Mouse (Mus musculus) kidney, embryonic 15.5 days (tissue): Measurements from ENCODE around the gene Nelfe. TPM values are rescaled to one million over a fixed set of nuclear protein-coding genes. Genes with fewer than 3 reads are reported as not detected.
"Not testable (repeated sequence)": the region's sequence is repeated elsewhere in the genome, so short reads cannot be mapped to it uniquely, and the experiment has no call there.

Experiments used
- ATAC-seq: fragments of 200-750 bp; cut with Nextera tagmentation; replicated peaks from 2 replicates; pipeline ENCODE4 v1.8.0; 2017; ENCODE audit warnings: moderate TSS enrichment; ENCODE audit not compliant: low FRiP score
- H3K27ac ChIP-seq: fragments of 300-500 bp; sonication (generic); 2 replicates; pipeline ENCODE4 v1.5.1; 2015; ENCODE audit warnings: mild to moderate bottlenecking, inconsistent platforms
- H3K27me3 ChIP-seq: fragments of 300-500 bp; sonication (generic); 2 replicates; pipeline ENCODE4 v1.6.1; 2015; ENCODE audit warnings: inconsistent platforms
- H3K36me3 ChIP-seq: fragments of 300-500 bp; sonication (generic); 2 replicates; pipeline ENCODE4 v1.6.1; 2015; ENCODE audit warnings: inconsistent platforms
- H3K4me1 ChIP-seq: fragments of 300-500 bp; sonication (generic); 2 replicates; pipeline ENCODE4 v1.6.1; 2015; ENCODE audit warnings: inconsistent platforms
- H3K4me2 ChIP-seq: fragments of 300-500 bp; sonication (generic); 2 replicates; pipeline ENCODE4 v1.6.1; 2015; ENCODE audit warnings: moderate library complexity, mild to moderate bottlenecking, inconsistent platforms
- H3K4me3 ChIP-seq: fragments of 300-500 bp; sonication (generic); replicated peaks from 2 replicates; pipeline ENCODE4 v1.5.1; 2015; ENCODE audit warnings: mild to moderate bottlenecking, inconsistent platforms
- H3K9ac ChIP-seq: fragments of 300-500 bp; sonication (generic); 2 replicates; pipeline ENCODE4 v1.6.1; 2015; ENCODE audit warnings: mild to moderate bottlenecking, inconsistent platforms
- H3K9me3 ChIP-seq: fragments of 300-500 bp; sonication (generic); replicated peaks from 2 replicates; pipeline ENCODE4 v1.6.1; 2016; ENCODE audit warnings: inconsistent platforms
- WGBS: fragments of 180-500 bp; shearing (Covaris S2); methylation state at CpG from one replicate; pipeline ENCODE4 v1.1.7; 2015; ENCODE audit warnings: mixed read lengths; 5-methylcytosine and 5-hydroxymethylcytosine counted together
- polyA plus RNA-seq: library from polyadenylated mRNA; unstranded; fragments of >200 nt; fragmentation: Nextera tagmentation; extraction: Ambion mirVana; gene quantifications from 2 replicates; pipeline ENCODE4 v1.2.1, GENCODE M21; 2015

The Nelfe gene
- polyA plus RNA-seq, 1 experiment from 2014 or later: 116 TPM

DNA sequence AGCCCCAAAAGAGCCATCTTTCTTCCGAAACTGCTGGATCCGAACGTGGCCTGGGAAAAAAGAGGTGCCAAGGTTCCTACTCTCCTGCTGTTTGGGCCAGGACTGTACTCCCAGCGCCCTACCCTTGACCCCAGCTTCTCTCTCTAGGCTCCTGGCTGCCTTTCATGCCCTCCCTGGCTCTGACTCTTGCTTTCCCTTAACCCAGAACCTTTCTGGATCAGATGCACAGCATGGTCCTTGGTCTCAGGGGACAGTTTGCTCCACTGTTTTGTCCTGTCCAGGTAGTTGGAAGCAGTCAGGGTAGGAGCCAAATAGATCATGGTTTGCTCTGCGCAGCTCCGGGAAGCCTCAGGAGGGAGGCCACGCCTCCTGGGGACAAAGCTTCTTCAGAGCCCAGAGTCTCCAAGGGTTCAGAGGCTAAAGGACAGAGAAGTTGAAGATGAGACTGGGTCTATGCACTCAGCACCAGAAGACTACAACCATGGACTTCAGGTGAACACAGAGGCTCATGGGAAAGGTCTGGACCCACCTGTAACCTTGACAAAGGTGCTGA, 35.3 kb upstream of the Nelfe start:
- Histone ChIP-seq H3K36me3 (no peaks in the 10 kb centered on the region), H3K27ac (no peak overlapping the region), H3K4me3 (no peak overlapping the region), H3K27me3 (no peaks in the 10 kb centered on the region), H3K9ac (no peak overlapping the region), H3K4me2 (no peak overlapping the region), H3K9me3 (no peaks in the 10 kb centered on the region), H3K4me1 (no peaks in the 10 kb centered on the region)
- WGBS: 85% methylated on average over 7 of the region's 7 CpGs
- ATAC-seq: no peak

DNA sequence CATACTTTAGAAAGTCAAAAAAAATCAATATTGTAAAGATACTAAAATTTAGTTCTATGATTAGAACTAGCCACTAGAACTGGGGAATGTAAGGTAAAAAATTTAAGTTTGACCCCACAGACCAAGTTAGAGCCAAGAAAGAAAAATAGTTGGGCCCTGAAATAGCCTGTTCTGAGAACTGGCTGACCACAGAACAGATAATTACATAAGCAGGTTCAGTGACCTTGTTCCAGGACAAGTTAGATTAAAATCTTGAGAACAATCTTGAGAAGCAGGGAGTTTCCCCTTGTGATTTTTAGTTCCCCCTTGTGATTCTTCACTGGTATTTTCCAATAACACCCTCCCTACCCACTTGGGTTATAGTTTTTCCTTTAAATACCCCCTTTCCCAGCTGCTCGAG, 19.4 kb upstream of the Nelfe start:
- 88% methylated on average over 1 of the region's 1 CpGs for WGBS

DNA sequence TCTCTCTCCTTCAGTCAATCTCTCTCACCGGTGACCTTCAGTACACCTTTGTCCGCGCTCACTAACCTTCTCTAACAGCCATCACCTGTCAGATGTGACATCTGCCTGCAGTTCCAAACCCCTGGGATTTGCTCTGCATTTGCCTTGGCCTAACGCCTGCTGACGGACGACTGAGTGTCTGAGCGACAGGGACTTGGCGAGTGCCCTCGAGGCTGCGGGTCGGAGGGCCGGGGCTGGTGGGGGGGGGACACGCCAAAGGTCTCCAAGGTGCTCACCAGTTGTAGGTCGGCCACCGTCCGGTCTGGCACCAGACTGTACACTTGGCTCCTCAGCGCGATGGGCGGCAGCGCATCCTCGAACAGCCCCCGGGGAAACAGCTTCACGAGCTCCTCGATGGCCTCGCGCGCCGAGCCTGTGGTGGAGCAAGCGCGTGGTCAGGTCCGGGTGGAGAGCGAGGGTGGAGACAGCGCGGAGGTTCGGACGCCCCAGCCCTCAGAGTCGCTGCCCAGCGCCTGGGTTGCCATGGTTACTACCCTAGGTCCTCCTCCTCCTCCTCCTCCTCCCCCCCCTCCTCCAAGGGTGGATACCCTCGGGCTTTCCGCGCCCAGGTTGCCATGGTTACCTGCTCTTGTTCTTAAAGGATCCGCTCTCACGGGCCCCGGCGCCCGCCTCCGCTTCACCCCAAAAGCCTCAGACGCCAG, 13.9 kb upstream of the Nelfe start:
- WGBS: 3% methylated on average over 48 of the region's 48 CpGs
- peak; percentile 75 for ATAC-seq
- peak overlapping the region; percentile 72 for H3K9ac ChIP-seq
- H3K27ac ChIP-seq: peak overlapping the region; percentile 63
- peaks cover 25% of the 10 kb centered on the region for H3K4me1 ChIP-seq
- H3K9me3 ChIP-seq: no peaks in the 10 kb centered on the region
- peaks cover 53% of the 10 kb centered on the region for H3K36me3 ChIP-seq
- peak overlapping the region; percentile 74 for H3K4me3 ChIP-seq
- no peaks in the 10 kb centered on the region for H3K27me3 ChIP-seq
- peak overlapping the region; percentile 99 for H3K4me2 ChIP-seq

More for the DNA sequence above, 19.4 kb upstream of the Nelfe start:
- H3K9ac ChIP-seq, H3K4me3 ChIP-seq, H3K27me3 ChIP-seq, H3K9me3 ChIP-seq, H3K4me1 ChIP-seq, ATAC-seq, H3K27ac ChIP-seq, H3K4me2 ChIP-seq: not testable (repeated sequence)
- peaks cover 80% of the 10 kb centered on the region for H3K36me3 ChIP-seq

DNA sequence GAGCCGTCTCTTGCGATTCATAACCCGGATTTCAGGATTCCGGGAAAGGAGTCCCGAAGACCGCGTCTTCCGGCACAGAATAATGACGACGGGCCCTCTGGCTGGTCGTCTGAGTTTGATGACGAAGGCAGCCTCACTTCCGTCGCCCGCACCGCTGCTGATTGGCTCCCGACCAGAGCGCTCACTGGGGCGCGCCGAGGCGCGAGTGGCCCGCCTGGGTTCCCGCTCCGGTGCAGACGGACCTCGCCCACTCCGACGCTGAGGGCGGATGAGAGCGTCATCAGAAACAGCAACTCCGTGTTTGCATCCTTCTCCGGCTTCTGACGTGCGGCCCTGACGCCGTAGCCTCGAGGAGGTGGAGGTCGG, 13.4 kb upstream of the Nelfe start, which contains the start of the genes Stk19 and Dxo:
TSS of gene Stk19 (minus strand) at position 90 of the 366 bp plus-strand sequence.
TSS of gene Dxo (plus strand) at position 164 of the 366 bp plus-strand sequence.
- peak within 1 kb of the TSS; percentile 63 for H3K27ac ChIP-seq
- peaks cover 25% of the 10 kb centered on the region for H3K4me1 ChIP-seq
- peak within 1 kb of the TSS; percentile 72 for H3K9ac ChIP-seq
- H3K9me3 ChIP-seq: no peaks in the 10 kb centered on the region
- peak within 1 kb of the TSS; percentile 99 for H3K4me2 ChIP-seq
- peak within 1 kb of the TSS; percentile 74 for H3K4me3 ChIP-seq
- H3K27me3 ChIP-seq: no peaks in the 10 kb centered on the region
- peak; percentile 94 for ATAC-seq
- H3K36me3 ChIP-seq: peaks cover 55% of the 10 kb centered on the region
- WGBS: under 1% methylated on average over 40 of the region's 40 CpGs

DNA sequence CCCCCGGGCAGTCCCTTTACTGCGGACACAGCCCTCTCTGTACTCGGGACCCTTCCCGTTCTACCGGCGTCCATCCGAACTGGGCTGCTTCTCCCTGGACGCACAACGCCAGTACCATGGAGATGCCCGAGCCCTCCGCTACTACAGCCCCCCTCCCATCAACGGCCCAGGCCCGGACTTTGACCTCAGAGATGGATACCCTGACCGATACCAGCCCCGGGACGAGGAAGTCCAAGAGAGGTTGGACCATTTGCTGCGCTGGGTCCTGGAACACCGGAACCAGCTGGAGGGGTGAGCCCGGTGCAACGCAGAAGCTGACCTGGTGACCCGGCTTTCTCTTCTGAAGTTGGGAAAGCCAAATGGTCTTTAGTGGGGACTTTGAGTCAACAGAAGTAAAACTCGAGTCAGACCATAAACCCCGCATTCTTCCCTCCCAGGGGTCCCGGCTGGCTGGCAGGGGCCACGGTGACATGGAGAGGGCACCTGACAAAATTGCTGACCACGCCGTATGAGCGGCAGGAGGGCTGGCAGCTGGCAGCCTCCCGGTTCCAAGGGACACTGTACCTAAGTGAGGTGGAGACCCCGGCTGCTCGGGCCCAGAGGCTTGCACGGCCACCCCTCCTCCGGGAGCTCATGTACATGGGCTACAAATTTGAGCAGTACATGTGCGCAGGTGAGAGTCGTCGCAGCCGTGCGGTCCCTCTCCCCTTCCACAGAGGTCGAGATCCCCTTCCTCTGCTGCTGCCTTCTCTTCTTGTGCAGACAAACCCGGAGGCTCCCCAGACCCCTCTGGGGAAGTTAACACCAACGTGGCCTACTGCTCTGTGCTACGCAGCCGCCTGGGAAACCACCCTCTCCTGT, 12.5 kb upstream of the Nelfe start:
- H3K36me3 ChIP-seq: peaks cover 55% of the 10 kb centered on the region
- peak overlapping the region; percentile 99 for H3K4me2 ChIP-seq
- H3K4me3 ChIP-seq: peak overlapping the region; percentile 74
- WGBS: 25% methylated on average over 43 of the region's 43 CpGs
- H3K9ac ChIP-seq: peak overlapping the region; percentile 72
- H3K4me1 ChIP-seq: peaks cover 25% of the 10 kb centered on the region
- no peaks in the 10 kb centered on the region for H3K9me3 ChIP-seq
- peak; percentile 13; the same call in 1 of the 2 replicates for ATAC-seq
- H3K27me3 ChIP-seq: no peaks in the 10 kb centered on the region
- H3K27ac ChIP-seq: peak overlapping the region; percentile 63

GRCm38 (mm10) chr17:34838785-34839184, 11.4 kb upstream of the Nelfe start:
- WGBS: 88% methylated on average over 7 of the region's 7 CpGs
- no peak for ATAC-seq
- H3K36me3 ChIP-seq: peaks cover 55% of the 10 kb centered on the region

GRCm38 (mm10) chr17:34840736-34841307, 9.4 kb upstream of the Nelfe start:
- H3K36me3 ChIP-seq: peaks cover 74% of the 10 kb centered on the region
- no peak overlapping the region for H3K9ac ChIP-seq
- ATAC-seq: no peak
- H3K4me1 ChIP-seq: peaks cover 22% of the 10 kb centered on the region
- H3K27me3 ChIP-seq: no peaks in the 10 kb centered on the region
- 86% methylated on average over 6 of the region's 6 CpGs for WGBS
- H3K4me2 ChIP-seq: no peak overlapping the region
- H3K9me3 ChIP-seq: no peaks in the 10 kb centered on the region
- H3K27ac ChIP-seq: no peak overlapping the region
- H3K4me3 ChIP-seq: no peak overlapping the region

More at GRCm38 (mm10) chr17:34838785-34839184, 11.4 kb upstream of the Nelfe start:
- peak overlapping the region; percentile 12; the same call in 1 of the 2 replicates for H3K4me3 ChIP-seq
- H3K27ac ChIP-seq: no peak overlapping the region
- H3K9ac ChIP-seq: no peak overlapping the region
- H3K4me1 ChIP-seq: peaks cover 25% of the 10 kb centered on the region
- 0 out of 2 replicates have a peak overlapping the region, but pooled peaks have one; percentile 9 for H3K4me2 ChIP-seq
- H3K27me3 ChIP-seq: no peaks in the 10 kb centered on the region
- H3K9me3 ChIP-seq: no peaks in the 10 kb centered on the region

DNA sequence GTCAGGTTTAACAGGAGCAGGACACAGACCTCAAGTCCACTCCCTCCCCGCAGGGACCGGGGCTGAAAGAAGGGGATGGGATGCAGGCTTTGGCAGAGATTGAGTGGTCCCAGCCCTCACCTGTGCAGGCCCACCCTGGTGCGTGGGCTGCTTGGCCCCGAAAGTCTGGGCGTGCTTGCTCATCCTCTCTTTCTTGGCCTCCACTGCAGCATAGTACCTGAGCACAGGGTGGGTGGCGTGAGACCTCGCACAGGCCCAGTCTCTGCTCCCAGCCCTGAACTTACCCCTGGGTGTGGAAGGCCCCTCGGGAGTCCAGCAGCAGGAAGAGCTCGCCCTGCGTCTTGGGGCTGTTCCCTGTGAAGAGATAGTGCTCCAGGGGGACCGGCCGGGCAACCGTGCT, 5.3 kb upstream of the Nelfe start:
- ATAC-seq: no peak
- WGBS: 91% methylated on average over 13 of the region's 13 CpGs
- Histone ChIP-seq H3K9ac (no peak overlapping the region), H3K36me3 (peaks cover 84% of the 10 kb centered on the region), H3K9me3 (no peaks in the 10 kb centered on the region), H3K4me3 (no peak overlapping the region), H3K4me1 (peaks cover 8% of the 10 kb centered on the region), H3K27ac (no peak overlapping the region), H3K27me3 (no peaks in the 10 kb centered on the region), H3K4me2 (no peak overlapping the region)

DNA sequence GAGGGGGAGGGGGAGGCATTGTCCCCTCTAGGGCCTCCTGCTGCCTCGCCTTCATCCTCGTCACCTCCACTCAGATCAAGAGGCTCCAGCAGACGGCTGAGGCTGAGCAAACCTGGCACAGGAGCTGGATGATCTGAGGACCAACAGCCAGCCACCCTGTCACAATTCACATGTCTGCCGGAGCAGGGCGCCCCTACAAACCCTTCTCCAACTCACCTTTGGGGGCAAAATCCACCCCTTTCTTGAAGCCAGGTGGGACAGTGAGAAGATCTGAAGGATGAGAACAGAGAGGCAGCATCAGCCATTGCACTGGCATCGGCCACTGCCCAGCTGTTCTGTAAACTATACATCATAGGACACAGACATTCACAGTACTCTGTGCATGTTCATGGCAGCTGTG, 3.0 kb upstream of the Nelfe start:
- Histone ChIP-seq H3K4me1 (peaks cover 25% of the 10 kb centered on the region), H3K27me3 (no peaks in the 10 kb centered on the region), H3K4me3 (no peak overlapping the region), H3K36me3 (peaks cover 68% of the 10 kb centered on the region), H3K27ac (no peak overlapping the region), H3K9ac (no peak overlapping the region), H3K9me3 (no peaks in the 10 kb centered on the region), H3K4me2 (no peak overlapping the region)
- no peak for ATAC-seq
- 89% methylated on average over 6 of the region's 6 CpGs for WGBS

DNA sequence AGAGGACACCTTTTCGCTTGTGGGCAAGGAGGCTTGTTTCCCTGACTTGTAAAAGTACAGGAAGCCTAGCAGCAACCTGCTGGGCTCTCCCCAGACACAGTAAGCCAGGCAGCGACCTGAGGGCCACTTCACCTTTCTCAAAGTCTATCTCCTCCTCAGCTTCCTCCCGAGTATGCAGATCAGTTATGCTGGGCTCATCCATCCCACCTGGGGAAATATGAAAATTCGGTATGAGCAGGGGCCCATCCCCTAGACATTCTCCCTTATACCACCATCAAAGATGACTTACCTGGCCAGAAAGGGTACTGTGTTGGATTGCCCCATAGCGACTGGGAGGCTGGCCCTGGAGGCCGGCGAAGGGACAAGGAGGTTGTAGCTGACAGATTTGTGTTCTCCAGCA, 2.6 kb upstream of the Nelfe start:
- no peaks in the 10 kb centered on the region for H3K9me3 ChIP-seq
- no peak overlapping the region for H3K27ac ChIP-seq
- 91% methylated on average over 7 of the region's 7 CpGs for WGBS
- no peak overlapping the region for H3K9ac ChIP-seq
- H3K4me2 ChIP-seq: no peak overlapping the region
- H3K27me3 ChIP-seq: no peaks in the 10 kb centered on the region
- no peak overlapping the region for H3K4me3 ChIP-seq
- no peak for ATAC-seq
- peaks cover 25% of the 10 kb centered on the region for H3K4me1 ChIP-seq
- H3K36me3 ChIP-seq: peaks cover 68% of the 10 kb centered on the region

- ATAC-seq: peak; percentile 59
- Histone ChIP-seq H3K4me3 (peak overlapping the region; percentile 96), H3K27me3 (no peaks in the 10 kb centered on the region), H3K27ac (peak overlapping the region; percentile 69), H3K9ac (peak overlapping the region; percentile 95), H3K4me2 (peak overlapping the region; percentile 87), H3K36me3 (peaks cover 67% of the 10 kb centered on the region), H3K9me3 (no peaks in the 10 kb centered on the region), H3K4me1 (peaks cover 25% of the 10 kb centered on the region)
- WGBS: 1% methylated on average over 25 of the region's 25 CpGs
Measured at GRCm38 (mm10) chr17:34850517-34851125, 430 bp downstream of the Nelfe start.
